Mouse (Mus musculus) heart, embryonic 13.5 days (tissue): Measurements from ENCODE around the gene 6030468B19Rik. TPM values are rescaled to one million over a fixed set of nuclear protein-coding genes. Genes with fewer than 3 reads are reported as not detected.

ENCODE experiments used
- ATAC-seq: fragments of 200-750 bp; cut with Nextera tagmentation; 2 replicates; pipeline ENCODE4 v1.8.0; 2017; ENCODE audit warnings: moderate TSS enrichment; ENCODE audit not compliant: insufficient number of reproducible peaks, low FRiP score, low TSS enrichment; ENCODE audit errors: extremely low read depth
- H3K27ac ChIP-seq: fragments of 300-500 bp; sonication (generic); replicated peaks from 2 replicates; pipeline ENCODE4 v1.5.1; 2015; ENCODE audit warnings: moderate library complexity, mild to moderate bottlenecking, inconsistent platforms
- H3K27me3 ChIP-seq: fragments of 300-500 bp; sonication (generic); replicated peaks from 2 replicates; pipeline ENCODE4 v1.6.1; 2015; ENCODE audit warnings: mild to moderate bottlenecking, inconsistent platforms
- H3K36me3 ChIP-seq: fragments of 300-500 bp; sonication (generic); 2 replicates; pipeline ENCODE4 v1.6.1; 2015; ENCODE audit warnings: mild to moderate bottlenecking, inconsistent platforms
- H3K4me1 ChIP-seq: fragments of 300-500 bp; sonication (generic); 2 replicates; pipeline ENCODE4 v1.6.1; 2015; ENCODE audit warnings: inconsistent platforms
- H3K4me2 ChIP-seq: fragments of 300-500 bp; sonication (generic); 2 replicates; pipeline ENCODE4 v1.6.1; 2015; ENCODE audit warnings: inconsistent platforms, mild to moderate bottlenecking, moderate library complexity
- H3K4me3 ChIP-seq: fragments of 300-500 bp; sonication (generic); 2 replicates; pipeline ENCODE4 v1.5.1; 2015; ENCODE audit warnings: moderate library complexity, mild to moderate bottlenecking, inconsistent platforms
- H3K9ac ChIP-seq: fragments of 300-500 bp; sonication (generic); 2 replicates; pipeline ENCODE4 v1.6.1; 2015; ENCODE audit warnings: inconsistent platforms, mild to moderate bottlenecking, moderate library complexity
- H3K9me3 ChIP-seq: fragments of 300-500 bp; sonication (generic); 2 replicates; pipeline ENCODE4 v1.6.1; 2016; ENCODE audit warnings: inconsistent platforms
- WGBS: fragments of 180-500 bp; shearing (Covaris S2); methylation state at CpG from one replicate; pipeline ENCODE4 v1.1.7; 2015; ENCODE audit warnings: mixed read lengths; 5-methylcytosine and 5-hydroxymethylcytosine counted together
- polyA plus RNA-seq: library from polyadenylated mRNA; unstranded; fragments of >200 nt; fragmentation: Nextera tagmentation; extraction: Ambion mirVana; gene quantifications from 2 replicates; pipeline ENCODE4 v1.2.1, GENCODE M21; 2015

Gene 6030468B19Rik
- polyA plus RNA-seq, 1 experiment from 2014 or later, result 1.3 TPM

- H3K27me3 ChIP-seq, result peaks cover 16% of the 10 kb centered on the region
- H3K4me1 ChIP-seq, result peaks cover 27% of the 10 kb centered on the region
- peak overlapping the region; percentile 67 for H3K4me2 ChIP-seq
- ATAC-seq, result peak; percentile 32; the same call in 1 of the 2 replicates
- 5% methylated on average over 14 of the region's 14 CpGs for WGBS
- no peaks in the 10 kb centered on the region for H3K9me3 ChIP-seq
- H3K36me3 ChIP-seq, result no peaks in the 10 kb centered on the region
- no peak overlapping the region for H3K27ac ChIP-seq
- peak overlapping the region; percentile 35 for H3K4me3 ChIP-seq
- peak overlapping the region; percentile 67 for H3K9ac ChIP-seq
These were observed 7.2 kb upstream of the 6030468B19Rik start for GRCm38 (mm10) chr11:117790286-117790685.

GRCm38 (mm10) chr11:117790703-117791440 lies 6.6 kb upstream of the 6030468B19Rik start:
- Histone ChIP-seq H3K4me2 (peak overlapping the region; percentile 67), H3K9ac (peak overlapping the region; percentile 67), H3K4me1 (peaks cover 27% of the 10 kb centered on the region), H3K27ac (no peak overlapping the region), H3K36me3 (no peaks in the 10 kb centered on the region), H3K9me3 (no peaks in the 10 kb centered on the region), H3K4me3 (peak overlapping the region; percentile 35), H3K27me3 (peaks cover 13% of the 10 kb centered on the region)
- no peak for ATAC-seq
- WGBS, result 29% methylated on average over 23 of the region's 23 CpGs

GRCm38 (mm10) chr11:117791441-117791761 lies 6.1 kb upstream of the 6030468B19Rik start:
- WGBS, result 80% methylated on average over 9 of the region's 9 CpGs
- Histone ChIP-seq H3K4me3 (no peak overlapping the region), H3K4me1 (peaks cover 27% of the 10 kb centered on the region), H3K9ac (no peak overlapping the region), H3K9me3 (no peaks in the 10 kb centered on the region), H3K4me2 (peak overlapping the region; percentile 67; the same call in 1 of the 2 replicates), H3K27ac (no peak overlapping the region), H3K36me3 (no peaks in the 10 kb centered on the region), H3K27me3 (peaks cover 13% of the 10 kb centered on the region)
- no peak for ATAC-seq

GRCm38 (mm10) chr11:117792281-117792888 lies 5.1 kb upstream of the 6030468B19Rik start:
- peak overlapping the region; percentile 70 for H3K4me2 ChIP-seq
- peak; percentile 89 for ATAC-seq
- no peak overlapping the region for H3K27ac ChIP-seq
- H3K9me3 ChIP-seq, result no peaks in the 10 kb centered on the region
- WGBS, result 10% methylated on average over 22 of the region's 22 CpGs
- no peaks in the 10 kb centered on the region for H3K36me3 ChIP-seq
- H3K4me1 ChIP-seq, result peaks cover 32% of the 10 kb centered on the region
- peaks cover 17% of the 10 kb centered on the region for H3K27me3 ChIP-seq
- peak overlapping the region; percentile 67 for H3K9ac ChIP-seq
- H3K4me3 ChIP-seq, result peak overlapping the region; percentile 42

- H3K27me3 ChIP-seq, result peaks cover 19% of the 10 kb centered on the region
- H3K4me3 ChIP-seq, result no peak overlapping the region
- no peak for ATAC-seq
- H3K9ac ChIP-seq, result 0 out of 2 replicates have a peak overlapping the region, but pooled peaks have one; percentile 40
- WGBS, result 65% methylated on average over 4 of the region's 4 CpGs
- no peak overlapping the region for H3K4me2 ChIP-seq
- H3K36me3 ChIP-seq, result no peaks in the 10 kb centered on the region
- no peaks in the 10 kb centered on the region for H3K9me3 ChIP-seq
- H3K27ac ChIP-seq, result no peak overlapping the region
- peaks cover 49% of the 10 kb centered on the region for H3K4me1 ChIP-seq
These were observed 3.4 kb upstream of the 6030468B19Rik start for GRCm38 (mm10) chr11:117794035-117794551.

GRCm38 (mm10) chr11:117796954-117797353 lies 506 bp upstream of the 6030468B19Rik start:
- Histone ChIP-seq H3K4me2 (no peak overlapping the region), H3K27me3 (0 out of 2 replicates have a peak, but pooled peaks cover 11% of the 10 kb centered on the region), H3K27ac (no peak overlapping the region), H3K4me1 (peaks cover 40% of the 10 kb centered on the region), H3K36me3 (no peaks in the 10 kb centered on the region), H3K9me3 (no peaks in the 10 kb centered on the region), H3K4me3 (no peak overlapping the region), H3K9ac (no peak overlapping the region)
- no peak for ATAC-seq
- WGBS, result 43% methylated on average over 5 of the region's 5 CpGs

GRCm38 (mm10) chr11:117798160-117798541 lies 691 bp downstream of the 6030468B19Rik start:
- peak overlapping the region; percentile 46 for H3K4me2 ChIP-seq
- H3K27me3 ChIP-seq, result 0 out of 2 replicates have a peak, but pooled peaks cover 12% of the 10 kb centered on the region
- no peak overlapping the region for H3K9ac ChIP-seq
- no peak overlapping the region for H3K27ac ChIP-seq
- H3K36me3 ChIP-seq, result no peaks in the 10 kb centered on the region
- no peak for ATAC-seq
- peaks cover 30% of the 10 kb centered on the region for H3K4me1 ChIP-seq
- H3K4me3 ChIP-seq, result peak overlapping the region; percentile 13
- 20% methylated on average over 2 of the region's 2 CpGs for WGBS
- no peaks in the 10 kb centered on the region for H3K9me3 ChIP-seq

GRCm38 (mm10) chr11:117799174-117799573 lies 1.7 kb downstream of the 6030468B19Rik start:
- 38% methylated on average over 5 of the region's 5 CpGs for WGBS
- Histone ChIP-seq H3K4me2 (peak overlapping the region; percentile 46), H3K27ac (no peak overlapping the region), H3K27me3 (0 out of 2 replicates have a peak, but pooled peaks cover 9% of the 10 kb centered on the region), H3K36me3 (no peaks in the 10 kb centered on the region), H3K9ac (no peak overlapping the region), H3K4me1 (peaks cover 26% of the 10 kb centered on the region), H3K9me3 (no peaks in the 10 kb centered on the region), H3K4me3 (peak overlapping the region; percentile 13; the same call in 1 of the 2 replicates)
- ATAC-seq, result no peak

- no peaks in the 10 kb centered on the region for H3K9me3 ChIP-seq
- 0 out of 2 replicates have a peak, but pooled peaks cover 9% of the 10 kb centered on the region for H3K27me3 ChIP-seq
- peaks cover 25% of the 10 kb centered on the region for H3K4me1 ChIP-seq
- no peak for ATAC-seq
- WGBS, result 82% methylated on average over 7 of the region's 7 CpGs
- no peak overlapping the region for H3K4me2 ChIP-seq
- no peak overlapping the region for H3K4me3 ChIP-seq
- no peaks in the 10 kb centered on the region for H3K36me3 ChIP-seq
- H3K27ac ChIP-seq, result no peak overlapping the region
- H3K9ac ChIP-seq, result no peak overlapping the region
These were observed 2.6 kb downstream of the 6030468B19Rik start for GRCm38 (mm10) chr11:117800038-117800437.

- H3K9me3 ChIP-seq, result no peaks in the 10 kb centered on the region
- H3K27me3 ChIP-seq, result 0 out of 2 replicates have a peak, but pooled peaks cover 9% of the 10 kb centered on the region
- no peak overlapping the region for H3K27ac ChIP-seq
- peaks cover 25% of the 10 kb centered on the region for H3K4me1 ChIP-seq
- H3K4me3 ChIP-seq, result no peak overlapping the region
- H3K4me2 ChIP-seq, result no peak overlapping the region
- H3K36me3 ChIP-seq, result no peaks in the 10 kb centered on the region
- no peak overlapping the region for H3K9ac ChIP-seq
- no peak for ATAC-seq
- 70% methylated on average over 7 of the region's 7 CpGs for WGBS
These were observed 4.2 kb downstream of the 6030468B19Rik start for GRCm38 (mm10) chr11:117801650-117802049.

- H3K9me3 ChIP-seq, result no peaks in the 10 kb centered on the region
- no peaks in the 10 kb centered on the region for H3K36me3 ChIP-seq
- H3K9ac ChIP-seq, result no peak overlapping the region
- no peak overlapping the region for H3K4me3 ChIP-seq
- 93% methylated on average over 3 of the region's 3 CpGs for WGBS
- H3K4me1 ChIP-seq, result peaks cover 12% of the 10 kb centered on the region
- no peak overlapping the region for H3K4me2 ChIP-seq
- no peak overlapping the region for H3K27ac ChIP-seq
- ATAC-seq, result no peak
- H3K27me3 ChIP-seq, result 0 out of 2 replicates have a peak, but pooled peaks cover 3% of the 10 kb centered on the region
These were observed 5.8 kb downstream of the 6030468B19Rik start for GRCm38 (mm10) chr11:117803166-117803688.
